Mouse (Mus musculus) spleen, embryonic (tissue): Measurements from ENCODE around the gene Kpna6.

Source experiments
- CTCF ChIA-PET: fragments of 350-600 bp; sonication (Branson Sonifier 250); formaldehyde crosslinking; loops from one replicate; lab custom pipeline; 2022; lab: Charles Lee

The Kpna6 gene

GRCm38 (mm10) chr4:129650359-129650758 is 22.2 kb downstream of the Kpna6 start:
- CTCF ChIA-PET, result interaction anchor here (0.7 kb wide), 1 partner anchor 648 kb away, joined by 3 read pairs; no protein-coding TSS in a partner anchor

- CTCF ChIA-PET, result no interaction called here
Measured at GRCm38 (mm10) chr4:129648656-129649055, 23.9 kb downstream of the Kpna6 start.

GRCm38 (mm10) chr4:129645204-129645603 is 27.4 kb downstream of the Kpna6 start:
- CTCF ChIA-PET, result interaction anchor here (0.7 kb wide), 1 partner anchor 63 kb away, joined by 3 read pairs; no protein-coding TSS in a partner anchor

GRCm38 (mm10) chr4:129641756-129642155 is 30.8 kb downstream of the Kpna6 start:
- CTCF ChIA-PET, result interaction anchor here (0.7 kb wide), 1 partner anchor 32 kb away, joined by 6 read pairs; no protein-coding TSS in a partner anchor

GRCm38 (mm10) chr4:129640638-129641467 is 31.7 kb downstream of the Kpna6 start, which contains the start of gene Txlna:
Gene Txlna, minus strand, starts transcription at chr4:129641065.
- CTCF ChIA-PET, result interaction anchor here (0.6 to 1.1 kb wide), 5 partner anchors 17 to 314 kb away, joined by 3 to 14 read pairs (median 3); partner anchors contain the start of gene Ccdc28b

- CTCF ChIA-PET, result interaction anchor here (0.9 to 1.1 kb wide), 2 partner anchors 16 to 18 kb away, joined by 3 to 14 read pairs; partner anchors contain the start of gene Ccdc28b
Measured at GRCm38 (mm10) chr4:129640101-129640637, 32.4 kb downstream of the Kpna6 start.

GRCm38 (mm10) chr4:129639221-129639620 is 33.3 kb downstream of the Kpna6 start:
- CTCF ChIA-PET, result no interaction called here

- CTCF ChIA-PET, result no interaction called here
Measured at GRCm38 (mm10) chr4:129633852-129634251, 38.7 kb downstream of the Kpna6 start.

- CTCF ChIA-PET, result no interaction called here
Measured at GRCm38 (mm10) chr4:129631867-129632266, 40.7 kb downstream of the Kpna6 start.

GRCm38 (mm10) chr4:129630944-129631343 is 41.6 kb downstream of the Kpna6 start:
- CTCF ChIA-PET, result no interaction called here

GRCm38 (mm10) chr4:129626035-129626434 is 46.5 kb downstream of the Kpna6 start:
- CTCF ChIA-PET, result interaction anchor here (1.6 kb wide), 1 partner anchor 165 kb away, joined by 5 read pairs; the partner anchor contains the start of gene Bsdc1

GRCm38 (mm10) chr4:129625496-129625895 is 47.1 kb downstream of the Kpna6 start:
- CTCF ChIA-PET, result interaction anchor here (1.6 kb wide), 1 partner anchor 164 kb away, joined by 5 read pairs; the partner anchor contains the start of gene Bsdc1

GRCm38 (mm10) chr4:129625029-129625370 is 47.6 kb downstream of the Kpna6 start:
- CTCF ChIA-PET, result interaction anchor here (1.6 kb wide), 1 partner anchor 164 kb away, joined by 5 read pairs; the partner anchor contains the start of gene Bsdc1

GRCm38 (mm10) chr4:129624281-129625028 is 48.1 kb downstream of the Kpna6 start:
- CTCF ChIA-PET, result interaction anchor here (0.8 to 1.6 kb wide), 3 partner anchors 16 to 365 kb away, joined by 4 to 14 read pairs (median 5); partner anchors contain the start of gene Bsdc1

- CTCF ChIA-PET, result interaction anchor here (0.8 to 1.1 kb wide), 2 partner anchors 17 to 364 kb away, joined by 4 to 14 read pairs; no protein-coding TSS in a partner anchor
Measured at GRCm38 (mm10) chr4:129623681-129624091, 48.9 kb downstream of the Kpna6 start, which contains the start of gene Ccdc28b. Gene Ccdc28b, minus strand, starts transcription at chr4:129623947.

- CTCF ChIA-PET, result interaction anchor here (0.5 to 1.1 kb wide), 2 partner anchors 17 to 110 kb away, joined by 4 to 14 read pairs; no protein-coding TSS in a partner anchor
Measured at GRCm38 (mm10) chr4:129622803-129623535, 49.6 kb downstream of the Kpna6 start.

GRCm38 (mm10) chr4:129622120-129622802 is 50.3 kb downstream of the Kpna6 start:
- CTCF ChIA-PET, result no interaction called here

GRCm38 (mm10) chr4:129621283-129621841 is 51.2 kb downstream of the Kpna6 start:
- CTCF ChIA-PET, result no interaction called here
